Mouse (Mus musculus): Measurements from ENCODE around the gene Rasd1. TPM values are rescaled to one million over a fixed set of nuclear protein-coding genes. Genes with fewer than 3 reads are reported as not detected.

Gene Rasd1
- total and polyA plus RNA-seq, 2 experiments from 2014 or later: 1.2 to 3.6 TPM

DNA sequence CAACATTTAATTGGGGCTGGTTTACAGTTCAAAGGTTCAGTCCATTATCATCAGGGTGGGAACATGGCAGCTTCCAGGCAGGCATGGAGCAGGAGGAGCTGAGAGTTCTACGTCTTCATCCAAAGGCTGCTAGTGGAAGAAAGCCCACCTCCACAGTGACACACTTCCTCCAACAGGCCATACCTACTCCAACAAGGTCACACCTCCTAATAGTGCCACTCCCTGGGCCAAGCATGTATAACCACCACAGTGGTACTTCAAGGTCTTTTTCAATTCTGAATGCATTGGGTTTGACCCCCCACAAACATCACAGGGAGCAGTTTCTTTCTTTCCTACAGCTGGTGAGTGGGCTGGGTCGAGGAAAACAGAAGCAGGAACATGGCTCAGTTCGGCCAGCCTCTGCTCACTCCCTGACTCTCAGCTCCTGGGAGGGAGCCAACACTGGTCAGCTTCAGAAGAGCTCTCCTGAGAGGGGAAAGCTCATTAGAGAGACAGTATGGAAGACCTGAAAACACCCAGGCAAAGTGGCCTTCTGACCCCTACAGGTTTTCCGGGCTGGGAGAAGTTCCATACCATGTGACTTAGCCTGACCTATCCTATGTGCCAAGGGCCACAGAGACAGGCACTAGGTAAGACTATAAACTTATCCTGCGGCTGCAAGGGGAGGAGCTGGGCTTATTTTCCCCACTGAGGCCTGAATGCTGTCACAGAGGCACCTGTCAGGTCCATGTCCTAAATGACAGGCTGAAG lies 36.7 kb upstream of the Rasd1 start:
- WGBS: 87% methylated on average over 5 of the region's 5 CpGs
- no peaks in the 10 kb centered on the region for H3K4me1 ChIP-seq (ENCODE audit: insufficient read depth, low read length)
- ATAC-seq (ENCODE audit: low FRiP score): no peak
- H3K27ac ChIP-seq (ENCODE audit: low read depth, low read length): no peak overlapping the region
- H3K36me3 ChIP-seq (ENCODE audit: insufficient read depth, low read length): no peaks in the 10 kb centered on the region
- no peak overlapping the region for H3K4me2 ChIP-seq (ENCODE audit: low read depth, low read length, poor library complexity, severe bottlenecking)
- H3K9ac ChIP-seq (replicated peaks; ENCODE audit: low read length, poor library complexity, severe bottlenecking): no peak overlapping the region
- H3K9me3 ChIP-seq (ENCODE audit: low read length): no peaks in the 10 kb centered on the region
- H3K27me3 ChIP-seq (ENCODE audit: insufficient read depth, low read length): no peaks in the 10 kb centered on the region
- TF ChIP-seq CTCF (IDR thresholded peaks at IDR 0.05): no peak
- no peak for DNase-seq (ENCODE audit: low spot score)
- H3K4me3 ChIP-seq (ENCODE audit: low read depth, low read length): no peak overlapping the region

DNA sequence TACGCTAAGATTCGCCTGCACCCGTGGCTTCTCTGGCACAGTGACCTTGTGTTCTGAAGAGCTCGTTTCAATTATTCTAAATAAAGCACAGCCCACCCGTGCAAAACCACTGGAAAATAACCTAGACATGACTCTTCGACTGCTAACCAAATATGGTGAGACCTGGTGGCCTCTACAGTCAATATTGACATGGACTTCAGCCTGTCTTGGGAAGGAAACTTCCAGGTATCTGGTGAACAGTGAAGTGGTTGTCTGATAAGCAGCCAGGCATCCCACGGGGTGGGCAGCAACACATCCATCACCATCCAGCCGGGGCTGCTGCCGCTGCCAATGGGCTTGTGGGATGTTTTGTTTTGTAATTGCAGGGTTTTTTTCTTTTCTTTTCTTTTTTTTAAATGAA lies 29.6 kb upstream of the Rasd1 start:
- Histone ChIP-seq H3K27ac (ENCODE audit: low read depth, low read length) (no peak overlapping the region), H3K4me3 (ENCODE audit: low read depth, low read length) (no peak overlapping the region), H3K27me3 (ENCODE audit: insufficient read depth, low read length) (no peaks in the 10 kb centered on the region), H3K9ac (replicated peaks; ENCODE audit: low read length, poor library complexity, severe bottlenecking) (no peak overlapping the region), H3K9me3 (ENCODE audit: low read length) (no peaks in the 10 kb centered on the region), H3K4me2 (ENCODE audit: low read depth, low read length, poor library complexity, severe bottlenecking) (no peak overlapping the region), H3K36me3 (ENCODE audit: insufficient read depth, low read length) (no peaks in the 10 kb centered on the region), H3K4me1 (ENCODE audit: insufficient read depth, low read length) (no peaks in the 10 kb centered on the region)
- WGBS: 77% methylated on average over 9 of the region's 9 CpGs
- no peak for TF ChIP-seq CTCF (IDR thresholded peaks at IDR 0.05)
- no peak for ATAC-seq (ENCODE audit: low FRiP score)
- DNase-seq (ENCODE audit: low spot score): no peak

DNA sequence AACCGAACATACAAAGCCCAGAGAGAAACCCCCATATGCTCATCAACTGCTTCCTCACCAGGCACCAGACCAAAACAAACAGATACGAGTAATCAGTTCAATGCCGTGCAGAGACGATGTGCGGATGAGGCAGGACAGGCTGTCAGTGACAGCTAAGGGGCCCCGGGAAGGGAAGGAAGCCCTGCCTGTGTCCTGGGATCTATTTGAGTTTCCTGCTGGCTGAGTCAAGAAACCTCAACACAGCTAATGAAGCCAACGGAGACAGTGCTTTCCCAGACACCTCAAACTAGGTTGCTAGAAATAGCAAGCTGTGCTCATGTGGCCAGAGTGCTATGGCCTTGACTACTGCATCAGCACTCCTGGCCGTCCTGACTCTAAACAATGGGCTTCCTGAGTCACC lies 26.6 kb upstream of the Rasd1 start:
- Histone ChIP-seq H3K4me3 (ENCODE audit: low read depth, low read length) (no peak overlapping the region), H3K9me3 (ENCODE audit: low read length) (no peaks in the 10 kb centered on the region), H3K9ac (replicated peaks; ENCODE audit: low read length, poor library complexity, severe bottlenecking) (no peak overlapping the region), H3K27me3 (ENCODE audit: insufficient read depth, low read length) (no peaks in the 10 kb centered on the region), H3K36me3 (ENCODE audit: insufficient read depth, low read length) (no peaks in the 10 kb centered on the region), H3K4me2 (ENCODE audit: low read depth, low read length, poor library complexity, severe bottlenecking) (no peak overlapping the region), H3K4me1 (ENCODE audit: insufficient read depth, low read length) (no peaks in the 10 kb centered on the region), H3K27ac (ENCODE audit: low read depth, low read length) (no peak overlapping the region)
- WGBS: 83% methylated on average over 8 of the region's 8 CpGs
- no peak for ATAC-seq (ENCODE audit: low FRiP score)
- DNase-seq (ENCODE audit: low spot score): no peak
- no peak for TF ChIP-seq CTCF (IDR thresholded peaks at IDR 0.05)

DNA sequence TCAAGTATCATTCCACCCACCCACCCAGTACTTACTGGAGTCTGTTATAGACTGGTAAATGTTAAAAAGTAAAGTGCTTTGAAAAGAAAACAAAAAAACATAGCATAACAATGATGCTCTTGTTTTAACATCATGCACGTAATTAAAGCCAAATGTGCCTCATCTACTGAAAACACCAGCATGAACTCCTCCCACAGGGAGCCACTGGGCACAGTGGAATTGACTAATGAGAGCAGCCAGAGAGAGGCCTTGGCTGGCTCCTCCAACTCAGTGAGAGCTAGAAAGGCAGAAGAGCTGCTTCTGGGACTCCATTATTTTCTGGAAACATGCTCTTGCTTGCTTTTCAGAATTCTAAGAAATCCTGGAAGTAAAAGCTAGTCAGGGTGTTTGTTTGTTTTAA lies 24.7 kb upstream of the Rasd1 start:
- H3K4me2 ChIP-seq (ENCODE audit: low read depth, low read length, poor library complexity, severe bottlenecking): no peak overlapping the region
- no peak overlapping the region for H3K4me3 ChIP-seq (ENCODE audit: low read depth, low read length)
- 85% methylated on average over 1 of the region's 1 CpGs for WGBS
- H3K27ac ChIP-seq (ENCODE audit: low read depth, low read length): no peak overlapping the region
- DNase-seq (ENCODE audit: low spot score) (no peak), ATAC-seq (ENCODE audit: low FRiP score) (no peak)
- H3K36me3 ChIP-seq (ENCODE audit: insufficient read depth, low read length): no peaks in the 10 kb centered on the region
- no peaks in the 10 kb centered on the region for H3K4me1 ChIP-seq (ENCODE audit: insufficient read depth, low read length)
- H3K27me3 ChIP-seq (ENCODE audit: insufficient read depth, low read length): no peaks in the 10 kb centered on the region
- TF ChIP-seq CTCF (IDR thresholded peaks at IDR 0.05): no peak
- no peak overlapping the region for H3K9ac ChIP-seq (replicated peaks; ENCODE audit: low read length, poor library complexity, severe bottlenecking)
- no peaks in the 10 kb centered on the region for H3K9me3 ChIP-seq (ENCODE audit: low read length)

DNA sequence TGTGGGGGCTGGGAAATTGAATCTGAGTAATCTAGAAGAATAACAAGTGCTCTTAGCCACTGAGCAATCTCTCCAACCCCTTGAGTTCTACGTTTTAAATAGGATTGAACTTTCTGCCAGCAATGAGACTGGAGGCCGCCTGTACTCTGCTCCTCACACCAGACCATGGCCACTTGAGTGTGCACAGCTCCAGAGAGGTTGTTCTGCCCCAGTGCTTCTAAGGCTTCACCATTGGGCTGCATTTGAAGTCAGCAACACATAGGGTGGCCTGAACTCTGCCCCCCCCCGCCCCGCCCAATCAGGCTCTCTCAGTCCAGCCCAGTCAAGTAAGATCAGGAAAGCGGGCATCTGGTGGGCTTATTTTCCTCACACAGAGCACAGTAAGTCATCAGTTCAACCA lies 13.1 kb upstream of the Rasd1 start:
- no peak overlapping the region for H3K4me3 ChIP-seq (ENCODE audit: low read depth, low read length)
- no peaks in the 10 kb centered on the region for H3K36me3 ChIP-seq (ENCODE audit: insufficient read depth, low read length)
- ATAC-seq (ENCODE audit: low FRiP score): no peak
- no peak for TF ChIP-seq CTCF (IDR thresholded peaks at IDR 0.05)
- no peak overlapping the region for H3K9ac ChIP-seq (replicated peaks; ENCODE audit: low read length, poor library complexity, severe bottlenecking)
- H3K4me2 ChIP-seq (ENCODE audit: low read depth, low read length, poor library complexity, severe bottlenecking): no peak overlapping the region
- WGBS: 70% methylated on average over 5 of the region's 5 CpGs
- no peaks in the 10 kb centered on the region for H3K9me3 ChIP-seq (ENCODE audit: low read length)
- H3K27me3 ChIP-seq (ENCODE audit: insufficient read depth, low read length): no peaks in the 10 kb centered on the region
- no peak for DNase-seq (ENCODE audit: low spot score)
- H3K27ac ChIP-seq (ENCODE audit: low read depth, low read length): no peak overlapping the region
- H3K4me1 ChIP-seq (ENCODE audit: insufficient read depth, low read length): no peaks in the 10 kb centered on the region

DNA sequence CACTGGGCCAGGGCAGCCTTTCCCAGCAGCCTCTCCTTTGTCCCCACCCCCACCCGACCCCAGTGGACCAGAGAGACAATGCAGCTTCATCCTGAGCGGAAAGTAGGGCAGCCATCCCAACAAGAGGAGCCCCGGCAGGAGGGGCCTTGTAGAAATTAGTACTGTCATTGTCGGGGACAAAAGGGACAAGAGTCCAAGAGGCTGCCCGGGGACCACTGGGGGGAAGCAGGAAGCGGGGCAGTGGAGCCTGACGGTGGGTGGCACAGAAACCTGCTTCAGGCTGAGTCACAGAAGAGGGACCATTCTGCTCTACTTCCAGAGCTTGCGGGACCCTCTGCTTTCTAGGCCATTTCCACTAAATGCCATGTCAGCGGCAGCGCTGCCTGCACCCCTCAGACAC lies 10.5 kb upstream of the Rasd1 start:
- Histone ChIP-seq H3K9me3 (ENCODE audit: low read length) (no peaks in the 10 kb centered on the region), H3K4me2 (ENCODE audit: low read depth, low read length, poor library complexity, severe bottlenecking) (no peak overlapping the region), H3K9ac (replicated peaks; ENCODE audit: low read length, poor library complexity, severe bottlenecking) (no peak overlapping the region), H3K27ac (ENCODE audit: low read depth, low read length) (no peak overlapping the region), H3K27me3 (ENCODE audit: insufficient read depth, low read length) (no peaks in the 10 kb centered on the region), H3K4me3 (ENCODE audit: low read depth, low read length) (no peak overlapping the region), H3K4me1 (ENCODE audit: insufficient read depth, low read length) (no peaks in the 10 kb centered on the region), H3K36me3 (ENCODE audit: insufficient read depth, low read length) (no peaks in the 10 kb centered on the region)
- no peak for DNase-seq (ENCODE audit: low spot score)
- no peak for ATAC-seq (ENCODE audit: low FRiP score)
- 26% methylated on average over 10 of the region's 10 CpGs for WGBS
- TF ChIP-seq CTCF (IDR thresholded peaks at IDR 0.05): no peak
